Mouse (Mus musculus): ENCODE measurements at regions not wholly inside any gene's neighbourhood (a gene's known extent, or its start where the extent isn't known, plus 50 kb on each side); places are given as distances from the start of the nearest gene placed in this dataset.

DNA sequence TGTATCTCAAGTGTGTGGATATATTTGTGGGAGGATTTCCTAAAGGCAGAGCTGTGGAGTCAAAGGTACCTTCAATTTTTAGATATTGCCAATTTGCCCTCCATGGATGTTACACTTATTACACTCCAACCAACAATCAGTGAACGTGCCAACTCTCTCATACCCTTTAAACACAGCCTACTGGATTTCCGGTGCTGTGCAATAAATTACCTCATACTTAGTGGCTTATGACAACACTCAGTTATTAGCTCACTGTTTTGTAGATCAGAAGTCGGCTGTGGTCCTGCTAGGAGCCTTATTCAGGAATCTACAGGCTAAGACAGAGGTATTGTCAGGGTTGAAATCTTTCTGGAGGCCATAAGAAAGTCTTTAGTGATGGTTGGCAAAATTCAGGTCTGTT is 77.2 kb downstream of the Ddx3x start:
- TF ChIP-seq CHD2 (IDR thresholded peaks at IDR 0.05; ENCODE audit: low read depth, low read length) (no peak), ZC3H11A (IDR thresholded peaks at IDR 0.05; ENCODE audit: borderline replicate concordance, low read depth, low read length) (no peak), HCFC1 (IDR thresholded peaks at IDR 0.05; ENCODE audit: borderline replicate concordance, insufficient read depth, low read length) (no peak), MAFK (IDR thresholded peaks at IDR 0.05; ENCODE audit: insufficient read depth, low read depth, low read length) (no peak), ZNF384 (IDR thresholded peaks at IDR 0.05; ENCODE audit: low read depth, low read length) (no peak)

All from ES-E14 (cell line).